ENCODE assay signal across 8 mouse cellular contexts in genomic region chr14:25108701-25109290, GRCm38 (mm10).
A peak's percentile ranks its signal among the peaks of the same experiment; 100 is the strongest.
DNase-seq lines count a peak whose midpoint lies in the region; ATAC-seq lines count a peak whose summit lies in the region.

No protein-coding gene starts in this region.

- H3K4me2 ChIP-seq in stomach, embryonic 14.5 days (replicated peaks; ENCODE audit: low read depth, low read length) = peak overlapping the region; percentile 20

- peak overlapping the region; percentile 22; the same call in 1 of the 2 replicates for H3K9ac ChIP-seq in stomach, embryonic 14.5 days (replicated peaks; ENCODE audit: low read depth, low read length)

- peak; percentile 45 to 54 for DNase-seq in adrenal gland, adult (ENCODE audit: inconsistent age in 2 of 2, low spot score in 1 of 2)
- no peak for DNase-seq in adrenal gland, postnatal 4 days (ENCODE audit: low spot score in 2 of 2)
- peak; percentile 16 to 21 for DNase-seq in thymus, postnatal 10 days (ENCODE audit: low spot score in 2 of 2)
- DNase-seq in thymus, postnatal 0 days (ENCODE audit: low spot score) = no peak
- DNase-seq in kidney, adult 9 months = peak; percentile 96
- peak; percentile 68 for DNase-seq in lung, postnatal 10 days

- no peaks in the 10 kb centered on the region for H3K27me3 ChIP-seq in stomach, embryonic 14.5 days (ENCODE audit: control insufficient read depth, insufficient read depth, low read length)

- WGBS in stomach, embryonic 14.5 days = 3% methylated on average over 8 of the region's 8 CpGs

- H3K4me1 ChIP-seq in stomach, embryonic 14.5 days (ENCODE audit: control insufficient read depth, insufficient read depth, low read length) = peaks cover 20% of the 10 kb centered on the region

- no peaks in the 10 kb centered on the region for H3K36me3 ChIP-seq in stomach, embryonic 14.5 days (ENCODE audit: control insufficient read depth, insufficient read depth, low read length)

- H3K4me3 ChIP-seq in stomach, embryonic 14.5 days (ENCODE audit: low read depth, low read length) = no peak overlapping the region

- H3K27ac ChIP-seq in stomach, embryonic 14.5 days (ENCODE audit: low read length) = peak overlapping the region; percentile 78

- H3K9me3 ChIP-seq in stomach, embryonic 14.5 days (ENCODE audit: control insufficient read depth, low read depth, low read length) = no peaks in the 10 kb centered on the region

- peak; percentile 75 for ATAC-seq in stomach, embryonic 14.5 days (ENCODE audit: insufficient number of reproducible peaks, insufficient read depth, low FRiP score, low read depth)
- no peak for ATAC-seq in erythroid progenitor cell, adult 5-6 weeks (replicated peaks; ENCODE audit: low FRiP score, poor library complexity, severe bottlenecking)

Comparison
In these comparisons a context has a peak if more than half of its experiments do, and no peak if none do; other contexts are left out.
1. DNase-seq: peak in adrenal gland, adult (2 of 2), thymus, postnatal 10 days (2 of 2), kidney, adult 9 months (single experiment) and lung, postnatal 10 days (single experiment); none in adrenal gland, postnatal 4 days (0 of 2) and thymus, postnatal 0 days (single experiment).